Mouse (Mus musculus) kidney, postnatal 36 days (tissue): ENCODE results near the gene Vwa8.

Source experiments
- DNase-seq, 2 experiments: peaks; one replicate each; pipeline ENCODE4 v3.0.0; 2021 to 2022; ENCODE audit warnings: mixed read lengths in 2 of 2

The Vwa8 gene

GRCm38 (mm10) chr14:79184071-79184470 lies 335.2 kb downstream of the Vwa8 start:
- DNase-seq = peak; percentile 46 to 64

DNA sequence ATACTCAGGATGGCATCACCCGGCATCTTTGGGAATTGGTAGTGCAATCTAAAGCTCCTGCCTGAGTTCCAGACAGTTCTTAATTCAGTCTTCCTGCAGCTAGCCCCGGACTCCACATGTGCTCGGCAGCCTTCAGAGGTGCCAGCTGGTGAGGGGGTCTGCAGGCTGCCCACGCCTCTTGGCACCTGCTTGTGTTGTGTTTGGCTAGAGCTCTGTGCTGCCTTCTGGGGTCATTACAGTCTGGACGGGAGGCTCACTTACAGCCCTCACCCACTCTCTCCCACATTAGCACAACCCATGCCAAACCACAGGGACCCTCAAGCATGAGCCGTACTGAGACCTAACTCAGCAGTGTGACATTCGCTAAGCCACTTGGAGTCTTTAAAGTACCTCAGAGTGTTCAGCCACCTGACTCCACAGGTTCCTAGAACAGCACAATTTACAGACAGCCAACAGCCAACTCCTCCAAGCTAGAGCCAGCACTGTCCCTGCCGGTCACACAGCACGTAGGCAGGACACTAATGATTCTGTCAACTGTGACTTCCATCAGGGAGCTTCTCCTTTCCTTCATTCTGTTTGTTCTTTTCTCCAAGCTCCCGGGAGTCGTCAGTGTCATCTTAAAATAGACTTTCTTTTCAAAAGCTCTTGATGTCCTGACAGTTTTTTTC lies 336.3 kb downstream of the Vwa8 start:
- no peak for DNase-seq

DNA sequence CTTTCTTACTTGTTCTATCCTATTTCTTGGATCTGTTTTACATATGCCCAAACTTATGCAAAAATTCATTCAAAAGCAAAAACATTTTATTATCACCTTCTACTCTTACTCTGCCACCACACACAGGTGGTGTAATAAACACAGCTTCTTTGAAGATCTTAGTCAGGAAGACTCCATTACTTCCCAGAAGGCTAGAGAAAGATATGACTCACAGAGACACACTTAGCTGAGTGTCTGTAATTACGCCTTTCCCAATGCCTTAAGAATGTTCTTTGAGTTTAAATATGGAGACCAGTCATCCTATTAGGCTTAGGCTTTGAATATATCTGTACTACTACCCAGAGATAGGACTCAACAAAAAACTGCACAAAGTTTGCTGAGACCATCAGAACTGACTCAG lies 338.1 kb downstream of the Vwa8 start:
- DNase-seq = no peak

GRCm38 (mm10) chr14:79196711-79197110 lies 347.9 kb downstream of the Vwa8 start:
- DNase-seq = no peak

DNA sequence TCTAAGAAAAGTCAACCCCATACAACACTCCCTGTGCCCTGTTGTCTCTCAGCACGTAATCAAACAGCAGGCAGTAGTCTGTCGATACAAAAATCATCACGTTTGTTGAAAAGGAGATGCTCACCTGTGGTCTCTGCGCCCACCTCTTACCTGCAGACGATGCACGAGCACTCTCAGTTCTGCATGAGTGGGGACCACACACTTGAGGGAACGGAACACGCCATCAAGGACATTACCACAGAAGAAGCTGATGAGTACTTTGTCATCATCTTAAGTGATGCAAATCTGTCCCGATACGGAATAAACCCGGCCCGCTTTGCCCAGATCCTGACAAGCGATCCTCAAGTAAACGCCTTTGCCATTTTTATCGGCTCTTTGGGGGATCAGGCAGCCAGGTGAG lies 349.2 kb downstream of the Vwa8 start:
- DNase-seq = no peak

GRCm38 (mm10) chr14:79200133-79200891 lies 351.5 kb downstream of the Vwa8 start:
- DNase-seq = no peak

- DNase-seq = no peak
These were observed 352.0 kb downstream of the Vwa8 start for GRCm38 (mm10) chr14:79200892-79201285.

- DNase-seq = no peak
These were observed 354.0 kb downstream of the Vwa8 start for GRCm38 (mm10) chr14:79202722-79203362.

- DNase-seq = no peak
These were observed 354.8 kb downstream of the Vwa8 start for GRCm38 (mm10) chr14:79203496-79204158.

GRCm38 (mm10) chr14:79204866-79205265 lies 356.0 kb downstream of the Vwa8 start:
- no peak for DNase-seq

DNA sequence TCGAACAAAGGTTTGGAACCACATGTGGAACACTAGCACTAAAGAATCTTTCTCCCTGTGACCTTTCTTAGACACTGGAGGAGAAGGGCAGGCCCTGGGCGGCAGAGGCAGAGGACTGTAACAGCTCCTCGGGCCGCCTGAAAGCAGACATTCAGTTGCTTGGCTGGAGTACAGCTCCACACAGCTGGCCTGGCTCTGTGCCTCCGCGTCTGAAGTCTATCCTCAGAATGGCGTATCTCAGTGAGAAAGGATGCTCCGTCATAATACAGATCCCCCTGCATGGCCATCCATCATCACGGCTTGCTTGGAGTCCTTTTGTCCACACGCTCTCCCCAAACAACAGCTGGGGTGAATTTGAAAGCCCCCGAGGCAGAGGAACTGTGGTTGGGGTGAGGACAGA lies 357.4 kb downstream of the Vwa8 start:
- peak; percentile 58 to 75 for DNase-seq

DNA sequence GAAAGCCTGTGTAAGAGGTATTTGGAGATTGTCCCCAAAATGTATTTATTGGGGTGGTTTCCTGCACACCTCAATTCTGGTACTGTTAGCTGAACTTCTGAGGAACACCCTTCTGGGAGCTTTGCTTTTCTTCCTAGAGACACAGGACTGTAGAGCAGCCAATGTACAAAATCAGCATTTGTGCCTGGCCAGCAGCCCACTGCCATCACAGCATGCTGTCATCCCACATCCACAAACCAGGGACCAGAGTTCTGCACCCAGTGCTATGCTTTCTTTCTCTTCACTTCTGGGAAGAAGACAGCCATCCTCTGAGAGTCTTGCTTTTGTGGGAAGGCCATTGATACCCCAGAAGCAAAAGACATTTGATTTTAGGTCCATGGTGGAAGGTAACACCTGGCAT lies 359.6 kb downstream of the Vwa8 start:
- DNase-seq = no peak

DNA sequence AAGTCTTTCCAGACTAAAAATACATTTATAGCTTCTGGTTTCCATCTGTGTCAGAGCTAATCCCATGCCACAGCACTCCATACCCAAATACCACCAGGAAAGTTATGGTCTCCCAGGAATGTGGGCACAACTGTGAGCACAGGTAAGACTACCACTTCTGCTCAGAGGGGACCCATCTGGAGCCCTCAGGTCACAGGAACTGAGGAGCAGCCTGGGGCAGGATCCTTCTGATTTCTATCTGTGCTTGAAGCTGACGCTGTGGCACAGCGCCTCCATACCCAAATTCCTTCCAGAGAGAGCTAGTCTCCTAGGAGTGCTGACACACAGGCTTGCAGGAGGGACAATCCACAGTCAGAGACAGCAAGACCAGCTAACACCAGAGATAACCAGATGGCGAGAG lies 361.0 kb downstream of the Vwa8 start:
- no peak for DNase-seq

DNA sequence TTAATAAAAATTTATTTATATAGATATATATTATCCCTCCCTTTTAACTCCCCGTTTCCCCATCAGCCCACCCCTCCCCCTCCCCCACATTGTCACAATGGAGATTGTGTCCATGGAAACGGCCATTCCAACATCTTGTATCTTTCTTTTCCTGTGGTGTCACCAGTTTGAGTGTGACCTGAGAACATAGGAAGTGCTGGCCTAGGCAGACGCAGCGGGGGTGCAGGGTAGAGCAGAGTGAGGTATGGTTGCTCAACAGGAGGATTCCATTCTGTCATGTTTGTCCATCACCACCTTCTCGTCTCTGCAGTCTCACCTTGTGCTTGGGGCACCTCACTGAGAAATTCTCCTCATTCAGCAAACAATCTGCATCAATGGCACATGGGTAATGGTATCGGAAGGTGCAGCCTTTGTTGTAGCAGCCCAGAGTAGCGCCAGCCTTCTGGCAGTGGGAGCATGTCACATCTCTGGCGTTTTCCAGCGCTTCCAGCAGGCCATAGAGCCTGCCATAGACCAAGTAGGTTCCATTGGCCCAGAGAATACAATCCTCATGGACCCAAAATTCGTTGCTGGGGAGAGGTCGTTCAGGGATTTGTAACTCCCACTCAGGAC lies 363.6 kb downstream of the Vwa8 start:
- no peak for DNase-seq

DNA sequence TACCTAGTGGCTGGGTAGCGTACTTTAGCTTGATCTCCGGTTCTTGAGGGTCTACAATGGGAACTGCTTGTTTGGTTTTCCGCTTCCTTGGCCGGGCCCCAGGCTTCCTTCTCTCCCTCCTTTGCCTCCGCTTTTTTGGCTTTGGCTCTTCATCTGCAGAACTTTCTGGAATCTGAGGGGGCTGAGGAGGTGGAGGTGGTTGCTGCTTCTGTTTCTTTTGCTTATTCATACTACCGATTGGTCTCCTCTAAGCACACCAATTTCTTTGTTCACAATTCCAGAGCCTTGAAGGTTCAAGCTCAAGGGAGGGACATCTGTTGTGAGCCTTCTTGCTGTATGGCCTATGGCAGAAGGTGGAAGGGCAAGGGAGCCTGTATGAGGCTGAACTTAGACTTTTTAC lies 365.3 kb downstream of the Vwa8 start:
- no peak for DNase-seq

- no peak for DNase-seq
These were observed 365.9 kb downstream of the Vwa8 start for GRCm38 (mm10) chr14:79214660-79215249.

- DNase-seq = no peak
These were observed 367.5 kb downstream of the Vwa8 start for GRCm38 (mm10) chr14:79216366-79216765.

DNA sequence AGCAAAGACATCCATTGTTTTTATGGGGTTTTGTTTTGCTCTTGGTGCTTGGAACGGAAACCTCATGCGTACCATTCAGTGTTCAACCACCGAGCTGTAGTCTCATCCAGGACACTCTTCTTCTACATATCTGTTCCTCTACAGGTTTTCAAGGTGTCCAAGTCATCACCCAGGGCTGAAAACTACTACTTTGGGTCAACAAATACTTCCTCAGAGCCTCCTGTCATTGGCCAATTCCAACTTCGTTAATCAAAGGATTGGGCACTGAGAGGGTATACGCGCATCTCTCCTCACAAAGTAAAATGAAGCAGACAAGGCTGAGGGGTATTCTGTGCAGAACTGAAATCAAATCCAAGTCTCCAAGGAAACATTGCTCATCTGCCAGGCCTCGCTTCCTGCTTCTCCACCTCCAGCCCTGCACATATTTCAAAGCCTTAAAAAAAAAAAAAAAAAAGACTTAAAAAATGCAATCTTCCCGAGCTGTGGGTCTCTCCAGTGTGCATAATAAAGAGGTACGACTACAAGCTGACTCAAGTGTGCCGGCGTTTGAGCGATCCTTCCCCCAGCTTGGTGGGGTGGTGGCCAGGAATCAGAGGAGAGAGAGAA lies 374.7 kb downstream of the Vwa8 start:
- no peak for DNase-seq

- DNase-seq = no peak
These were observed 376.6 kb downstream of the Vwa8 start for GRCm38 (mm10) chr14:79225458-79225857.

- no peak for DNase-seq
These were observed 377.2 kb downstream of the Vwa8 start for GRCm38 (mm10) chr14:79226056-79226455.

DNA sequence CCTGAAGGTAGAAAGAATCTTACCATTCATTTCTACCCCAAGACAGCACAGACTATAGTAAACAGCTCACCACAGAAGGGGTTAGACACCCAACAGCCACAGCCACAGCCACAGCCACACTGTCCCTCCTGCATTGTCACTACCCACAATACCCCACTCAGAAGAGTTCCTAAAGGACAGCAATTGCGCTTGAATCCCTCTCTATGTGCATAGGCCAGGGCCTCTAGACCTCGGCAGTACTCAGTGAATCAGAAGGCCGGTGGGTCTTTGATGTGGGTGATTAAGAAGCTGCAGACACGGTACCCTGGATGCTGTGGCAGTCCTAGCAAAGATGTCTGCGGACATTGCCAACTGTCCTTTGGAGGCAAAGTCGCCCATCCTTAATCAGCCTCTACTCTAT lies 377.9 kb downstream of the Vwa8 start:
- no peak for DNase-seq

DNA sequence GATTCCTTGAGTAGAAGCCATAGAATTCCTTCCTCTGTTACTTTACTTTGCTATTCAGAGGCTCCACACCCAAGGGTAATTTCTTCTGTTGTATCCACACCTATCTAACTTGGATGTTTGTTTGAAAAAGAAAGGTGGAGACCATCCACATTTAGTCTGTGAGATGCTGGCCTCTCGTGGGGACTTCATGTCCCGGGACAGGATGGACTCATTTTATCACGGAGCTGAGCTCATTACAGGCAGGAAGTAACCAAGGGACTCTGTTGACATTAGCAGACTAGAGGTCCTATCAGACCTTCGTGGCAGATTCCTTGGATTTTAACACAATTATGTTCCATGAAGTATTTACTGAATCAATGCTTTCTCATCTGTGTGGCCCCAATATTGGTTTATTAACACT lies 379.1 kb downstream of the Vwa8 start:
- peak in 1 of 2 experiments; percentile 33 for DNase-seq
